Mouse (Mus musculus): ENCODE results near the gene Clec1a. TPM values are rescaled to one million over a fixed set of nuclear protein-coding genes. Genes with fewer than 3 reads are reported as not detected.

Clec1a gene
- not detected for polyA plus RNA-seq (2017; shearing (Covaris generic))

GRCm38 (mm10) chr6:129451411-129452039 lies at the start of gene Clec1a:
Gene Clec1a (minus strand): TSS chr6:129452000.

GRCm38 (mm10) chr6:129408562-129408961 lies 43.2 kb downstream of the Clec1a start, which contains the start of gene Clec9a:
Gene Clec9a (plus strand): TSS chr6:129408862.

GRCm38 (mm10) chr6:129396997-129397396 lies 54.8 kb downstream of the Clec1a start, which contains the start of gene Clec1b:
Gene Clec1b (plus strand): TSS chr6:129397297.

GRCm38 (mm10) chr6:129385774-129386173 lies 66.0 kb downstream of the Clec1a start, which contains the start of gene Clec12b:
Gene Clec12b (minus strand): TSS chr6:129385874.

Other genes starting within 250 kb of the Clec1a start
- 195 TPM for gene Cd69, start 176.6 kb downstream of the Clec1a start, polyA plus RNA-seq (2017; shearing (Covaris generic))
- gene 4922502D21Rik, start 120.2 kb downstream of the Clec1a start, polyA plus RNA-seq (2017; shearing (Covaris generic)), result not detected
- gene Clec12a, start 109.3 kb downstream of the Clec1a start, polyA plus RNA-seq (2017; shearing (Covaris generic)), result 0.25 TPM
- gene Clec12b, start 66.1 kb downstream of the Clec1a start, polyA plus RNA-seq (2017; shearing (Covaris generic)), result not detected
- gene Clec1b, start 54.7 kb downstream of the Clec1a start, polyA plus RNA-seq (2017; shearing (Covaris generic)), result 1.1 TPM
- gene Clec9a, start 43.1 kb downstream of the Clec1a start, polyA plus RNA-seq (2017; shearing (Covaris generic)), result not detected
- 0.79 TPM for gene Olr1, start 55.2 kb upstream of the Clec1a start, polyA plus RNA-seq (2017; shearing (Covaris generic))
- gene Tmem52b, start 60.6 kb upstream of the Clec1a start, polyA plus RNA-seq (2017; shearing (Covaris generic)), result not detected
- gene Gabarapl1, start 81.2 kb upstream of the Clec1a start, polyA plus RNA-seq (2017; shearing (Covaris generic)), result 21.1 TPM
- 0.43 TPM for gene Klre1, start 125.9 kb upstream of the Clec1a start, polyA plus RNA-seq (2017; shearing (Covaris generic))
- gene Klrd1, start 139.8 kb upstream of the Clec1a start, polyA plus RNA-seq (2017; shearing (Covaris generic)), result 6.3 TPM
- 2.4 TPM for gene Klrk1, start 171.9 kb upstream of the Clec1a start, polyA plus RNA-seq (2017; shearing (Covaris generic))
- gene Klrc3, start 191.3 kb upstream of the Clec1a start, polyA plus RNA-seq (2017; shearing (Covaris generic)), result not detected
- 0.42 TPM for gene Klrc2, start 208.7 kb upstream of the Clec1a start, polyA plus RNA-seq (2017; shearing (Covaris generic))
- 1.7 TPM for gene Klrc1, start 227.0 kb upstream of the Clec1a start, polyA plus RNA-seq (2017; shearing (Covaris generic))